Comparison of ENCODE assay signal across 8 mouse cellular contexts in genomic region chr13:55573432-55573831, GRCm38 (mm10). TPM values are rescaled to one million over a fixed set of nuclear protein-coding genes. Genes with fewer than 3 reads are reported as not detected.
DNase-seq lines count a peak whose midpoint lies in the region; ATAC-seq and TF ChIP-seq lines count a peak whose summit lies in the region.

Gene Tmed9, plus strand, starts transcription at chr13:55573732.

- H3K4me3 ChIP-seq in cerebellum, adult 2 months (replicated peaks; ENCODE audit: insufficient read depth, low read depth, low read length) = no peak within 1 kb of the TSS
- no peak within 1 kb of the TSS for H3K4me3 ChIP-seq in forebrain, embryonic 16.5 days (replicated peaks; ENCODE audit: low read length)
- no peak within 1 kb of the TSS for H3K4me3 ChIP-seq in hindbrain, embryonic 13.5 days
- no peak within 1 kb of the TSS for H3K4me3 ChIP-seq in liver, embryonic 14.5 days (ENCODE audit: insufficient read depth in 1 of 2, low read depth in 2 of 2, low read length in 2 of 2)

- no peak for TF ChIP-seq POLR2A in cerebellum, adult 2 months (IDR thresholded peaks at IDR 0.05; ENCODE audit: borderline replicate concordance, insufficient read depth, low read length)

- no peak within 1 kb of the TSS for H3K27ac ChIP-seq in cerebellum, adult 2 months (ENCODE audit: insufficient read depth, low read length)
- H3K27ac ChIP-seq in forebrain, embryonic 16.5 days (ENCODE audit: low read length) = no peak within 1 kb of the TSS
- no peak within 1 kb of the TSS for H3K27ac ChIP-seq in hindbrain, embryonic 13.5 days
- no peak within 1 kb of the TSS for H3K27ac ChIP-seq in liver, embryonic 14.5 days

- H3K9ac ChIP-seq in forebrain, embryonic 16.5 days (replicated peaks; ENCODE audit: low read depth, low read length) = no peak within 1 kb of the TSS
- H3K9ac ChIP-seq in hindbrain, embryonic 13.5 days = no peak within 1 kb of the TSS
- H3K9ac ChIP-seq in liver, embryonic 14.5 days (replicated peaks) = no peak within 1 kb of the TSS

- CTCF ChIA-PET in Patski (lab: Charles Lee) = no interaction called here

- no peak within 1 kb of the TSS for H3K4me2 ChIP-seq in forebrain, embryonic 16.5 days (ENCODE audit: low read length)
- H3K4me2 ChIP-seq in hindbrain, embryonic 13.5 days = no peak within 1 kb of the TSS
- no peak within 1 kb of the TSS for H3K4me2 ChIP-seq in liver, embryonic 14.5 days (ENCODE audit: low read depth)

- no peak for TF ChIP-seq EP300 in liver, embryonic 14.5 days (IDR thresholded peaks at IDR 0.05; ENCODE audit: low read depth)

- in situ Hi-C loops in Patski (cut with MboI; ENCODE audit: low pct_unique_long_range_greater_than_20kb) = no loop called here

- no peak for TF ChIP-seq CTCF in cerebellum, adult 2 months (IDR thresholded peaks at IDR 0.05; ENCODE audit: borderline replicate concordance, insufficient read depth, low read depth, low read length)
- no peak for TF ChIP-seq CTCF in Patski (IDR thresholded peaks at IDR 0.05)
- TF ChIP-seq CTCF in liver, embryonic 14.5 days (IDR thresholded peaks at IDR 0.05; ENCODE audit: low read depth) = no peak

- no peaks in the 10 kb centered on the region for H3K27me3 ChIP-seq in cerebellum, adult 2 months (ENCODE audit: control insufficient read depth, insufficient read depth, low read length)
- no peaks in the 10 kb centered on the region for H3K27me3 ChIP-seq in Patski
- H3K27me3 ChIP-seq in forebrain, embryonic 16.5 days (replicated peaks; ENCODE audit: control insufficient read depth, insufficient read depth, low read length) = no peaks in the 10 kb centered on the region
- no peaks in the 10 kb centered on the region for H3K27me3 ChIP-seq in hindbrain, embryonic 13.5 days
- no peaks in the 10 kb centered on the region for H3K27me3 ChIP-seq in liver, embryonic 14.5 days (ENCODE audit: control insufficient read depth, insufficient read depth, low read length)

- ATAC-seq in Patski = no peak
- no peak for ATAC-seq in forebrain, embryonic 16.5 days
- ATAC-seq in hindbrain, embryonic 13.5 days (ENCODE audit: low FRiP score) = no peak
- no peak for ATAC-seq in liver, embryonic 14.5 days (ENCODE audit: insufficient read depth)

- H3K36me3 ChIP-seq in forebrain, embryonic 16.5 days (ENCODE audit: control insufficient read depth, insufficient read depth) = no peaks in the 10 kb centered on the region
- no peaks in the 10 kb centered on the region for H3K36me3 ChIP-seq in hindbrain, embryonic 13.5 days
- no peaks in the 10 kb centered on the region for H3K36me3 ChIP-seq in liver, embryonic 14.5 days (replicated peaks; ENCODE audit: control insufficient read depth, insufficient read depth, low read depth)

- DNase-seq in cerebellum, adult 2 months = no peak
- no peak for DNase-seq in cerebellum, adult 9-10 months
- DNase-seq in Patski (ENCODE audit: low read depth, low spot score) = no peak
- no peak for DNase-seq in liver, embryonic 14.5 days (ENCODE audit: low read depth in 3 of 3, low spot score in 3 of 3)
- DNase-seq in yolk sac, embryonic 10.5 days (ENCODE audit: low spot score) = no peak
- DNase-seq in testis, postnatal 14 days (ENCODE audit: low spot score) = no peak

- 100% methylated on average over 2 of the region's 2 CpGs for WGBS in cerebellum, adult 2 months
- WGBS in forebrain, embryonic 16.5 days = 97% methylated on average over 2 of the region's 2 CpGs
- WGBS in hindbrain, embryonic 13.5 days = 95% methylated on average over 2 of the region's 2 CpGs
- WGBS in liver, embryonic 14.5 days (ENCODE audit: insufficient replicate concordance) = 95% methylated on average over 2 of the region's 2 CpGs

- H3K4me1 ChIP-seq in cerebellum, adult 2 months (ENCODE audit: control insufficient read depth, insufficient read depth, low read length) = peaks cover 9% of the 10 kb centered on the region
- H3K4me1 ChIP-seq in forebrain, embryonic 16.5 days (replicated peaks; ENCODE audit: control insufficient read depth, insufficient read depth, low read length) = peaks cover 19% of the 10 kb centered on the region
- H3K4me1 ChIP-seq in hindbrain, embryonic 13.5 days (replicated peaks) = peaks cover 26% of the 10 kb centered on the region
- H3K4me1 ChIP-seq in liver, embryonic 14.5 days (replicated peaks; ENCODE audit: control insufficient read depth in 2 of 2, insufficient read depth in 2 of 2, low read length in 1 of 2) = peaks cover 8 to 16% of the 10 kb centered on the region in 2 experiments

- H3K9me3 ChIP-seq in forebrain, embryonic 16.5 days (ENCODE audit: control insufficient read depth, low read length) = no peaks in the 10 kb centered on the region
- no peaks in the 10 kb centered on the region for H3K9me3 ChIP-seq in hindbrain, embryonic 13.5 days
- no peaks in the 10 kb centered on the region for H3K9me3 ChIP-seq in liver, embryonic 14.5 days (ENCODE audit: control insufficient read depth, low read length)

- POLR2A ChIA-PET in Patski (lab: Charles Lee) = no interaction called here

RNA-seq across cellular contexts. Expression of gene Tmed9, which starts in this region (rescaled TPM):
- 107 and 113 TPM in 2 replicates for polyA plus RNA-seq in cerebellum, adult 2 months (2012; rRNA removed)
- 350 TPM for polyA plus RNA-seq in Patski (2021)
- 96.9 and 133 TPM in 2 replicates for polyA plus RNA-seq in forebrain, embryonic 16.5 days (2015; fragmentation: Nextera tagmentation; extraction: Ambion mirVana)
- 112 and 114 TPM in 2 replicates for polyA plus RNA-seq in hindbrain, embryonic 13.5 days (2015; fragmentation: Nextera tagmentation; extraction: Ambion mirVana)
- polyA plus RNA-seq in liver, embryonic 14.5 days (2012; rRNA removed) = 36.9 and 58.3 TPM in 2 replicates
- 19.5 and 20.7 TPM in 2 replicates for polyA plus RNA-seq in liver, embryonic 14.5 days (2014; fragmentation: Nextera tagmentation; extraction: Ambion mirVana)
